Mouse (Mus musculus) CH12.LX (cell line): ENCODE data around the gene Pxdc1. TPM values are rescaled to one million over a fixed set of nuclear protein-coding genes. Genes with fewer than 3 reads are reported as not detected.

ENCODE experiments used
- DNase-seq: peaks from one replicate; pipeline ENCODE4 v3.0.0-alpha.2; 2013; ENCODE audit errors: extremely low read depth
- H3K27ac ChIP-seq: 2 replicates; pipeline ENCODE4 v1.5.1; 2012; ENCODE audit warnings: low read depth, mild to moderate bottlenecking, control low read depth, moderate library complexity; ENCODE audit not compliant: insufficient read depth
- H3K27me3 ChIP-seq: replicated peaks from 2 replicates; pipeline ENCODE3; 2012; ENCODE audit warnings: inconsistent platforms
- H3K36me3 ChIP-seq, 2 experiments: replicated peaks in 1 of 2; 2 replicates each; pipeline versions ENCODE3 to v1.6.1; 2012; ENCODE audit warnings: inconsistent platforms in 1 of 2, low read length in 1 of 2, mild to moderate bottlenecking in 1 of 2, mixed read lengths in 1 of 2, moderate library complexity in 1 of 2; ENCODE audit not compliant: control insufficient read depth in 1 of 2, insufficient read depth in 1 of 2
- H3K4me1 ChIP-seq, 2 experiments: 2 replicates each; pipeline ENCODE4 v1.6.1; 2012; ENCODE audit warnings: inconsistent platforms in 1 of 2, moderate library complexity in 1 of 2; ENCODE audit not compliant: insufficient read depth in 2 of 2, control insufficient read depth in 1 of 2
- H3K4me2 ChIP-seq: 2 replicates; pipeline ENCODE4 v1.6.1; 2012; ENCODE audit warnings: low read depth, mild to moderate bottlenecking, control low read depth; ENCODE audit not compliant: poor library complexity, insufficient read depth, severe bottlenecking
- H3K4me3 ChIP-seq, 3 experiments: fragments of 150-350 bp in 1 of 3; sonication (generic) in 1 of 3; replicated peaks in 1 of 3; 2 replicates each; pipeline versions ENCODE3 to v1.5.1; 2011 to 2012; ENCODE audit warnings: low read depth in 2 of 3, low read length in 2 of 3, mild to moderate bottlenecking in 2 of 3, moderate library complexity in 2 of 3, control low read depth in 1 of 3, improper control_type of control experiment in 1 of 3, inconsistent platforms in 1 of 3, mixed read lengths in 1 of 3; ENCODE audit not compliant: poor library complexity in 1 of 3
- H3K79me2 ChIP-seq: replicated peaks from 2 replicates; pipeline ENCODE4 v1.6.1; 2012; ENCODE audit warnings: mild to moderate bottlenecking, moderate library complexity; ENCODE audit not compliant: control insufficient read depth, poor library complexity, insufficient read depth, severe bottlenecking; ENCODE audit errors: extremely low read depth
- H3K9ac ChIP-seq: 2 replicates; pipeline ENCODE4 v1.6.1; 2012; ENCODE audit warnings: low read depth, mild to moderate bottlenecking, control low read depth, moderate library complexity; ENCODE audit not compliant: insufficient read depth
- H3K9me3 ChIP-seq: replicated peaks from 2 replicates; pipeline ENCODE3; 2012; ENCODE audit warnings: low read length, inconsistent platforms, mixed read lengths
- BHLHE40 ChIP-seq: IDR thresholded peaks from 2 replicates; pipeline ENCODE4 v1.6.1; 2011; ENCODE audit warnings: mild to moderate bottlenecking, low read depth, low read length, improper control_type of control experiment
- CHD1 ChIP-seq: IDR thresholded peaks from 2 replicates; pipeline ENCODE4 v1.6.1; 2012; ENCODE audit warnings: low read depth, low read length, improper control_type of control experiment, inconsistent platforms
- CHD2 ChIP-seq: IDR thresholded peaks from 2 replicates; pipeline ENCODE4 v1.6.1; 2011; ENCODE audit warnings: low read length, improper control_type of control experiment
- CTCF ChIP-seq, 2 experiments: IDR thresholded peaks in 1 of 2; conservative IDR thresholded peaks in 1 of 2; 2 replicates each; pipeline ENCODE4 v1.5.1; 2011 to 2012; ENCODE audit warnings: low read depth in 2 of 2, low read length in 2 of 2, improper control_type of control experiment in 1 of 2, inconsistent platforms in 1 of 2, mild to moderate bottlenecking in 1 of 2, moderate library complexity in 1 of 2
- E2F4 ChIP-seq: IDR thresholded peaks from 2 replicates; pipeline ENCODE4 v1.6.1; 2011; ENCODE audit warnings: low read depth, low read length, improper control_type of control experiment; ENCODE audit not compliant: insufficient replicate concordance
- ELF1 ChIP-seq: IDR thresholded peaks from 2 replicates; pipeline ENCODE4 v1.6.1; 2014; ENCODE audit warnings: low read depth, mild to moderate bottlenecking, inconsistent platforms, low read length, improper control_type of control experiment
- EP300 ChIP-seq: IDR thresholded peaks from 2 replicates; pipeline ENCODE4 v1.6.1; 2011; ENCODE audit warnings: low read length, improper control_type of control experiment
- ETS1 ChIP-seq: conservative IDR thresholded peaks from 2 replicates; pipeline ENCODE4 v1.6.1; 2012; ENCODE audit warnings: low read depth, mild to moderate bottlenecking, inconsistent platforms, low read length, improper control_type of control experiment, moderate library complexity
- GABPA ChIP-seq: IDR thresholded peaks from 2 replicates; pipeline ENCODE4 v1.6.1; 2012; ENCODE audit warnings: low read depth, low read length, improper control_type of control experiment, inconsistent platforms; ENCODE audit not compliant: insufficient replicate concordance
- IRF4 ChIP-seq: IDR thresholded peaks from 2 replicates; pipeline ENCODE4 v1.6.1; 2014; ENCODE audit warnings: low read depth, mild to moderate bottlenecking, inconsistent platforms, low read length, improper control_type of control experiment
- KAT2A ChIP-seq: IDR thresholded peaks from 2 replicates; pipeline ENCODE4 v1.6.1; 2012; ENCODE audit warnings: low read length, improper control_type of control experiment, inconsistent platforms; ENCODE audit not compliant: insufficient replicate concordance
- MAFK ChIP-seq: IDR thresholded peaks from 2 replicates; pipeline ENCODE4 v1.6.1; 2011; ENCODE audit warnings: low read length, improper control_type of control experiment; ENCODE audit not compliant: insufficient replicate concordance
- MAX ChIP-seq: IDR thresholded peaks from 2 replicates; pipeline ENCODE4 v1.6.1; 2011; ENCODE audit warnings: low read length, improper control_type of control experiment
- MEF2A ChIP-seq: IDR thresholded peaks from 2 replicates; pipeline ENCODE4 v1.6.1; 2014; ENCODE audit warnings: low read depth, mild to moderate bottlenecking, inconsistent platforms, low read length, improper control_type of control experiment, borderline replicate concordance
- MXI1 ChIP-seq: IDR thresholded peaks from 2 replicates; pipeline ENCODE4 v1.6.1; 2011; ENCODE audit warnings: mild to moderate bottlenecking, low read depth, low read length, improper control_type of control experiment
- MYC ChIP-seq: IDR thresholded peaks from 2 replicates; pipeline ENCODE4 v1.6.1; 2011; ENCODE audit warnings: low read depth, mild to moderate bottlenecking, improper control_type of control experiment, low read length
- NRF1 ChIP-seq: IDR thresholded peaks from 2 replicates; pipeline ENCODE4 v1.6.1; 2014; ENCODE audit warnings: low read depth, mild to moderate bottlenecking, inconsistent platforms, low read length, improper control_type of control experiment, moderate library complexity
- PAX5 ChIP-seq: IDR thresholded peaks from 2 replicates; pipeline ENCODE4 v1.6.1; 2012; ENCODE audit warnings: low read length, inconsistent platforms, mixed read lengths
- POLR2AphosphoS2 ChIP-seq: IDR thresholded peaks from 2 replicates; pipeline ENCODE4 v1.6.1; 2011; ENCODE audit warnings: low read depth, low read length, improper control_type of control experiment
- RAD21 ChIP-seq: IDR thresholded peaks from 2 replicates; pipeline ENCODE4 v1.6.1; 2011; ENCODE audit warnings: low read depth, mild to moderate bottlenecking, low read length, improper control_type of control experiment, moderate library complexity
- SMC3 ChIP-seq: IDR thresholded peaks from 2 replicates; pipeline ENCODE4 v1.6.1; 2011; ENCODE audit warnings: low read depth, low read length, improper control_type of control experiment
- UBTF ChIP-seq: IDR thresholded peaks from 2 replicates; pipeline ENCODE4 v1.6.1; 2012; ENCODE audit warnings: low read depth, mild to moderate bottlenecking, inconsistent platforms, low read length, improper control_type of control experiment, moderate library complexity
- USF1 ChIP-seq: IDR thresholded peaks from 2 replicates; pipeline ENCODE4 v1.6.1; 2014; ENCODE audit warnings: low read depth, mild to moderate bottlenecking, inconsistent platforms, low read length, improper control_type of control experiment
- USF2 ChIP-seq: conservative IDR thresholded peaks from 2 replicates; pipeline ENCODE4 v1.6.1; 2011; ENCODE audit warnings: low read depth, low read length, improper control_type of control experiment
- ZC3H11A ChIP-seq: IDR thresholded peaks from 2 replicates; pipeline ENCODE4 v1.6.1; 2012; ENCODE audit warnings: low read depth, mild to moderate bottlenecking, inconsistent platforms, low read length, improper control_type of control experiment
- ZMIZ1 ChIP-seq: IDR thresholded peaks from 2 replicates; pipeline ENCODE4 v1.6.1; 2012; ENCODE audit warnings: low read depth, mild to moderate bottlenecking, inconsistent platforms, low read length, improper control_type of control experiment
- dilution Hi-C: fragments of 300-500 bp; cut with MboI; formaldehyde crosslinking; loops from 2 replicates; pipeline ENCODE4 v1.14.3; 2020; ENCODE audit warnings: low sequenced_read_pairs; ENCODE audit not compliant: extremely low pct_unique_long_range_greater_than_20kb, extremely low pct_ligation_motif_present
- in situ Hi-C: fragments of 300-500 bp; cut with MboI; formaldehyde crosslinking; loops from 3 replicates; pipeline ENCODE4 v1.14.3; 2019; ENCODE audit warnings: low sequenced_read_pairs, low pct_ligation_motif_present, low pct_unique_long_range_greater_than_20kb, mixed read lengths
- polyA plus RNA-seq: library from polyadenylated mRNA; unstranded; fragments of >175 nt; gene quantifications from 2 replicates; pipeline ENCODE4 v1.2.1, GENCODE M21; 2012; ENCODE audit warnings: low read depth; ENCODE audit not compliant: insufficient read length
- total RNA-seq, 2 experiments: library from RNA; depleted of rRNA; stranded (reverse); fragments of 300-350 nt in 1 of 2; fragments of >200 nt in 1 of 2; gene quantifications; 2 replicates each; pipeline ENCODE4 v1.2.3; 2012 to 2014

Pxdc1 gene
- total and polyA plus RNA-seq, 3 experiments, result not detected

- Histone ChIP-seq H3K4me3 (no peak overlapping the region), H3K36me3 (no peaks in the 10 kb centered on the region), H3K4me2 (no peak overlapping the region), H3K27ac (no peak overlapping the region), H3K9me3 (peaks cover 1% of the 10 kb centered on the region), H3K4me1 (peaks cover 0 to 6% of the 10 kb centered on the region in 2 experiments; a peak in 1 of 4 replicates), H3K9ac (no peak overlapping the region)
- dilution Hi-C loops (no loop called here), in situ Hi-C loops (no loop called here)
- no peak for DNase-seq
- TF ChIP-seq MXI1, result no peak
- no peak for TF ChIP-seq NRF1
- no peak for TF ChIP-seq UBTF
- no peak for TF ChIP-seq MEF2A
- TF ChIP-seq IRF4, result no peak
- TF ChIP-seq CHD2, result no peak
- no peak for TF ChIP-seq EP300
- TF ChIP-seq USF2, result no peak
- no peak for TF ChIP-seq CHD1
- TF ChIP-seq GABPA, result no peak
- TF ChIP-seq USF1, result no peak
- no peak for TF ChIP-seq E2F4
- no peak for TF ChIP-seq POLR2AphosphoS2
- TF ChIP-seq SMC3, result no peak
- no peak for TF ChIP-seq ELF1
- TF ChIP-seq CTCF (conservative IDR thresholded peaks at IDR 0.05 in 1 of 2, IDR thresholded peaks at IDR 0.05 in 1 of 2; ENCODE audit: low read depth in 2 of 2, low read length in 2 of 2), result no peak
- no peak for TF ChIP-seq KAT2A
- no peak for TF ChIP-seq RAD21
- TF ChIP-seq PAX5, result no peak
- no peak for TF ChIP-seq MAFK
- TF ChIP-seq, all 38 proteins: peak for 0
- Histone ChIP-seq H3K27me3 (no peaks in the 10 kb centered on the region), H3K79me2 (no peaks in the 10 kb centered on the region)
These were observed 6.2 kb upstream of the Pxdc1 start for GRCm38 (mm10) chr13:34659507-34659906.

DNA sequence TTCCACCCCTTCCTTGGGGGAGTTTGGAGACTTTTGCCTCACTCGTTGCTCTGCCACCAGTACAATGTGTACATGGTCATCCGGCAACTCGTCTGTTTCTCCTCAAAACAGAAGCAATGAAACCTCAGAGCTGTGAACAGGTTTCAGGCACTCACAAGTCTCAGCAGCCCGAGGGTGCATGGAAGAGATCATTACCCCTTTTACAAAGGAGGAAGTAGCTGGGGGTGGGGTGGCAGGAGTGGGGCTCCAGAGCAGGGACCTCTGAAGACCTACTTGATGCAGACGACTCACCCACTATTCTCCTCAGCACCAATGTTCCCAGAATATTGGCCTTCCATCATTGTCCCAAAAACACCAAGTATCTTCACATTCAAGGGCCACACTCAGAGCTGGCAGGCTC lies 3.1 kb upstream of the Pxdc1 start:
- no peak for DNase-seq
- Histone ChIP-seq H3K9me3 (peaks cover 17% of the 10 kb centered on the region), H3K4me3 (no peak overlapping the region), H3K36me3 (no peaks in the 10 kb centered on the region), H3K4me2 (no peak overlapping the region), H3K79me2 (no peaks in the 10 kb centered on the region), H3K4me1 (peaks cover 0 to 4% of the 10 kb centered on the region in 2 experiments; a peak in 1 of 4 replicates), H3K27me3 (no peaks in the 10 kb centered on the region), H3K9ac (no peak overlapping the region), H3K27ac (no peak overlapping the region)
- in situ Hi-C loops, result no loop called here
- dilution Hi-C loops, result no loop called here
- TF ChIP-seq ZMIZ1 (no peak), ETS1 (no peak), MAX (no peak), ZC3H11A (no peak), BHLHE40 (no peak), CHD1 (no peak), ELF1 (no peak), POLR2AphosphoS2 (no peak), MYC (no peak)
